In genomic region chr11:61300716-61301392, GRCm38 (mm10) we compare ENCODE assay signal across 9 mouse cellular contexts. TPM values are rescaled to one million over a fixed set of nuclear protein-coding genes. Genes with fewer than 3 reads are reported as not detected.
DNase-seq lines count a peak whose midpoint lies in the region; ATAC-seq lines count a peak whose summit lies in the region.
"Had no signal": no experiment of that assay in that cellular context is flagged by ENCODE, and none has a peak within 500 bp of the region (broad histone marks: within the 10 kb centered on the region; RNA-seq: fewer than 3 reads in every experiment).

No protein-coding gene starts in this region.

- H3K4me1 ChIP-seq in forebrain, embryonic 13.5 days: peaks cover 7% of the 10 kb centered on the region
- H3K4me1 ChIP-seq in intestine, embryonic 15.5 days (replicated peaks): peaks cover 9% of the 10 kb centered on the region

- H3K9ac ChIP-seq in forebrain, embryonic 13.5 days: peak overlapping the region; percentile 34; the same call in 1 of the 2 replicates
- no peak overlapping the region for H3K9ac ChIP-seq in intestine, embryonic 15.5 days

- DNase-seq in heart, adult 11 months: peak; percentile 95
- DNase-seq in heart, adult 8-10 months (ENCODE audit: low spot score): no peak
- peak; percentile 23 for DNase-seq in lung, postnatal 36 days
- no peak for DNase-seq in MN1 (ENCODE audit: low spot score)

- H3K9me3 ChIP-seq in forebrain, embryonic 13.5 days (replicated peaks): no peaks in the 10 kb centered on the region
- H3K9me3 ChIP-seq in intestine, embryonic 15.5 days: no peaks in the 10 kb centered on the region

- H3K4me2 ChIP-seq in forebrain, embryonic 13.5 days: peak overlapping the region; percentile 40
- H3K4me2 ChIP-seq in intestine, embryonic 15.5 days (replicated peaks): peak overlapping the region; percentile 48

- no peaks in the 10 kb centered on the region for H3K36me3 ChIP-seq in forebrain, embryonic 13.5 days (ENCODE audit: poor library complexity, severe bottlenecking)
- H3K36me3 ChIP-seq in intestine, embryonic 15.5 days: no peaks in the 10 kb centered on the region

- no peak for ATAC-seq in forebrain, embryonic 13.5 days
- ATAC-seq in intestine, embryonic 15.5 days: peak; percentile 82
- no peak for ATAC-seq in inflammation-experienced regulatory T-cells, adult 6 months
- no peak for ATAC-seq in monocyte, adult 5-6 weeks (replicated peaks; ENCODE audit: insufficient number of reproducible peaks, low FRiP score, low TSS enrichment, poor library complexity, severe bottlenecking)

- no peak overlapping the region for H3K27ac ChIP-seq in forebrain, embryonic 13.5 days
- H3K27ac ChIP-seq in intestine, embryonic 15.5 days: no peak overlapping the region

- no peaks in the 10 kb centered on the region for H3K27me3 ChIP-seq in forebrain, embryonic 13.5 days
- no peaks in the 10 kb centered on the region for H3K27me3 ChIP-seq in intestine, embryonic 15.5 days (replicated peaks)

- H3K4me3 ChIP-seq in forebrain, embryonic 13.5 days: no peak overlapping the region
- H3K4me3 ChIP-seq in intestine, embryonic 15.5 days (replicated peaks): no peak overlapping the region

- 16% methylated on average over 12 of the region's 16 CpGs for WGBS in forebrain, embryonic 13.5 days
- 36% methylated on average over 14 of the region's 16 CpGs for WGBS in intestine, embryonic 15.5 days

RNA-seq across cellular contexts. Expression of gene Aldh3a2, which starts 33.6 kb away (rescaled TPM):
- total RNA-seq in heart, adult 8-10 months (2022): 10 to 100 TPM; 32.4 to 40.9 (median 34.3) TPM
- 20.4 and 21.0 TPM in 2 replicates for polyA plus RNA-seq in forebrain, embryonic 13.5 days (2015; fragmentation: Nextera tagmentation; extraction: Ambion mirVana)
- 50.5 and 51.6 TPM in 2 replicates for polyA plus RNA-seq in intestine, embryonic 15.5 days (2015; fragmentation: Nextera tagmentation; extraction: Ambion mirVana)
- 10 to 100 TPM; 36.1 to 44.6 (median 42.1) TPM for polyA plus RNA-seq in inflammation-experienced regulatory T-cells, adult 6 months (2017; shearing (Covaris generic))
- total RNA-seq in monocyte, adult 5-6 weeks (2017): 54.7 to 73.1 TPM (median 66.9 TPM) in 3 replicates

RNA-seq across cellular contexts. Expression of gene Slc47a2, which starts 41.8 kb away (rescaled TPM):
- under 1 TPM in 3 of 4 experiments, not detected in 1; 0.09 to 0.14 (median 0.13) TPM for total RNA-seq in heart, adult 8-10 months (2022)
- polyA plus RNA-seq in forebrain, embryonic 13.5 days (2015; fragmentation: Nextera tagmentation; extraction: Ambion mirVana): not detected in 2 replicates
- not detected in 2 replicates for polyA plus RNA-seq in intestine, embryonic 15.5 days (2015; fragmentation: Nextera tagmentation; extraction: Ambion mirVana)
- polyA plus RNA-seq in inflammation-experienced regulatory T-cells, adult 6 months (2017; shearing (Covaris generic)): not detected
- total RNA-seq in monocyte, adult 5-6 weeks (2017): not detected in 3 replicates
- total RNA-seq: hematopoietic stem cell, adult 5-6 weeks had no signal

Comparison
In these comparisons a context has a peak if more than half of its experiments do, and no peak if none do; other contexts are left out.
1. DNase-seq: peak in heart, adult 11 months (single experiment) and lung, postnatal 36 days (single experiment); none in heart, adult 8-10 months (single experiment) and MN1 (single experiment).